Mouse (Mus musculus) thymus, postnatal 0 days (tissue): Measurements from ENCODE around the gene Gm21083. TPM values are rescaled to one million over a fixed set of nuclear protein-coding genes. Genes with fewer than 3 reads are reported as not detected.
"Not testable (repeated sequence)": the region's sequence is repeated elsewhere in the genome, so short reads cannot be mapped to it uniquely, and the experiment has no call there.

ENCODE experiments used
- DNase-seq: peaks from one replicate; pipeline ENCODE4 v3.0.0-alpha.2; 2015; ENCODE audit warnings: low spot score
- polyA plus RNA-seq: library from polyadenylated mRNA; unstranded; fragments of >200 nt; fragmentation: Nextera tagmentation; extraction: Ambion mirVana; gene quantifications from 2 replicates; pipeline ENCODE4 v1.2.1, GENCODE M21; 2015

The Gm21083 gene
- polyA plus RNA-seq, 1 experiment from 2014 or later = 0.33 TPM

GRCm38 (mm10) chr5:15618764-15619163 lies 41.6 kb downstream of the Gm21083 start, which contains the start of gene Speer4d:
Gene Speer4d, plus strand, starts transcription at chr5:15619064.
- DNase-seq = not testable (repeated sequence)

DNA sequence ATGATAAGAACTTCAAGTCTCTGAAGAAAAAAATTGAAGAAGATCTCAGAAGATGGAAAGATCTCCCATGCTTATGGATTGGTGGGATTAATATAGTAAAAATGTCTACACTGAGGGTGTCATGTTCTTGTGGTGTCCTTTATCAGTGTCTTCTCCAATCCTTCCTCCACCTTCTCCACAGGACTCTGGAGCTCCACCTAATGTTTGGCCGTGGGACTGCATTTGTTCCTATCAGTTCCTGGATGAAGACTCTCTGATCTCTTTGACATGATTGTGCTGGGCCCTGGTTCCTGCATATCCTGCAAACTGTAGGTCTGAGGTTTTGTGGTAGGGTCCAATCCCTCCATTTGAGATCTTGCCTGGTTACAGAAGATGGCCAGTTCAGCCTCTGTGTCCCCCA lies 51.0 kb downstream of the Gm21083 start:
- not testable (repeated sequence) for DNase-seq

- not testable (repeated sequence) for DNase-seq
Observed at GRCm38 (mm10) chr5:15630068-15630467, 52.9 kb downstream of the Gm21083 start.

Other genes with a start within 250 kb of the Gm21083 start
- gene Gm21149, start 100.8 kb upstream of the Gm21083 start, polyA plus RNA-seq = 0.17 and 0.50 TPM in 2 replicates
- gene Gm21190, start 48.1 kb upstream of the Gm21083 start, polyA plus RNA-seq = 0.17 and 0.27 TPM in 2 replicates
- gene Speer4d, start 41.7 kb downstream of the Gm21083 start, polyA plus RNA-seq = 0.28 TPM in 1 of 2 replicates, not detected in the other
- gene 4930572O03Rik, start 79.7 kb downstream of the Gm21083 start, polyA plus RNA-seq = not detected in 2 replicates
- 0.72 and 0.82 TPM in 2 replicates for gene Speer4c, start 136.9 kb downstream of the Gm21083 start, polyA plus RNA-seq